Mouse (Mus musculus) heart, postnatal 0 days (tissue): ENCODE results near the gene Dgkd.

Experiments
- CTCF ChIP-seq: IDR thresholded peaks from 2 replicates; pipeline ENCODE4 v1.5.1; 2016; ENCODE audit warnings: antibody characterized with exemption, control low read depth, low read depth
- EP300 ChIP-seq: IDR thresholded peaks from 2 replicates; pipeline ENCODE4 v1.6.1; 2016; ENCODE audit warnings: antibody characterized with exemption, low read depth

DNA sequence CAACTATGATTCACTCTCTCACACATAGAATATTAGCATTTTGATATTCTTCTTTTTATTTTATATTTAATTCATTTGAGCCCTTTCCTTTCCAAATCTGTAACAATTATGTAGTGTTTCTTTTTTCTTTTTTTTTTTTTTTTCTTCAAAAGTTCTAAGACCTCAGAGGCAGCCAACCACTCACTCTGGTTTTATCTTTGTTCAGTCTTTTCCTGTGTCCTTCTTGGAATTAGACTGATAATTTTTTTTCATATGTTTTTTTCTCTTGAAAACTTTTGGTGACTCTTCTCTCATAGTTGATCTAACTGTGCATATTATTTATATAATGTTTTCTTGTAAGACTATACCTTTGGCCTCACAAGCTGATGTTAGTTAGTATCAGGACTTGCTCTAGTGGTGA, 29.5 kb downstream of the Dgkd start:
- TF ChIP-seq CTCF = no peak
- no peak for TF ChIP-seq EP300
